Mouse (Mus musculus) urinary bladder, postnatal 14 days (tissue): ENCODE results near the gene 1700007K13Rik.

ENCODE experiments used
- DNase-seq: peaks from one replicate; pipeline ENCODE4 v3.0.0; 2021; ENCODE audit warnings: low spot score

1700007K13Rik gene

GRCm38 (mm10) chr2:28415387-28416024 lies 50.6 kb downstream of the 1700007K13Rik start:
- DNase-seq, result peak; percentile 16

- DNase-seq, result no peak
Measured at GRCm38 (mm10) chr2:28414757-28415137, 51.4 kb downstream of the 1700007K13Rik start.

- no peak for DNase-seq
Measured at GRCm38 (mm10) chr2:28414116-28414756, 51.9 kb downstream of the 1700007K13Rik start.

- DNase-seq, result no peak
Measured at GRCm38 (mm10) chr2:28412936-28413335, 53.2 kb downstream of the 1700007K13Rik start.
